Mouse (Mus musculus) inflammation-experienced regulatory T-cells, adult 6 months (primary cell): ENCODE results near the gene Haghl. TPM values are rescaled to one million over a fixed set of nuclear protein-coding genes. Genes with fewer than 3 reads are reported as not detected.
"Not testable (repeated sequence)": the region's sequence is repeated elsewhere in the genome, so short reads cannot be mapped to it uniquely, and the experiment has no call there.

Source experiments
- ATAC-seq: one replicate; pipeline ENCODE4 v1.8.0; 2017
- polyA plus RNA-seq, 3 experiments: library from polyadenylated mRNA; unstranded; fragments of 100-300 nt; shearing (Covaris generic); gene quantifications; one replicate each; pipeline ENCODE4 v1.2.1; 2017

Gene Haghl
- polyA plus RNA-seq, 3 experiments from 2014 or later: 23.1 to 41.8 (median 31.1) TPM

- ATAC-seq: no peak
Observed at GRCm38 (mm10) chr17:25818851-25819780, 33.6 kb upstream of the Haghl start.

DNA sequence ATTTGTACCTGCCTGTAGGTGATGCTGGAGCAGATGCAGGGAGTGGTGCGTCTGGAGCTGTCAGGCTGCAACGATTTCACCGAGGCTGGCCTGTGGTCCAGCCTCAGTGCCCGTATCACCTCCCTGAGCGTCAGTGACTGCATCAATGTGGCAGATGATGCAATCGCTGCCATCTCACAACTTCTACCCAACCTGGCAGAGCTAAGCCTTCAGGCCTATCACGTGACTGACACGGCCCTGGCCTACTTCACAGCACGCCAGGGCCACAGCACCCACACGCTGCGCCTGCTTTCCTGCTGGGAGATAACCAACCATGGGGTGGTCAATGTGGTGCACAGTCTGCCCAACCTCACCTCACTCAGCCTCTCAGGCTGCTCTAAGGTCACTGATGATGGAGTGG lies 32.2 kb upstream of the Haghl start:
- no peak for ATAC-seq

DNA sequence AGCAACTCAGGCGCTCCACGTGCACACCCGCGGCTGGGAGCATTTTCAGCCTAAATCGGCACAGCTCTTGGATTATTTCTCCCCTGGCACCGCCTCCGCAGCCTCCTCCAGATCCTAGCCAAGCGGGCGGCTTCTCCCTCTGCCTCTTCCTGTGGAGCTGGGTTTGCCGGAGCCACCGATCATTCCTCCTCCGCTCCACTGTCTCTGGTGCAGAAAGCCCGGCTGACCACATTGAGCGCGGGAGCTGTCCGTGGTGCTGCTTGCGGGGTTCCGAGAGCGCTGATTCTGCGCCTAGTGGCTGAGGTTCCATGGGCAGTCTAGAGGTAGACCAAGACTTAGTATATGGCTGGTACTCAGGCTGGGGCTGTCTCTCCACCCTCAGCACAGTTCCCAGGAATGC lies 28.0 kb upstream of the Haghl start:
- ATAC-seq: no peak

GRCm38 (mm10) chr17:25810890-25811289 lies 25.4 kb upstream of the Haghl start:
- ATAC-seq: no peak

GRCm38 (mm10) chr17:25809606-25810340 lies 24.3 kb upstream of the Haghl start:
- no peak for ATAC-seq

- no peak for ATAC-seq
Observed at GRCm38 (mm10) chr17:25808789-25809605, 23.5 kb upstream of the Haghl start, which contains the start of gene Fbxl16. TSS of gene Fbxl16 (plus strand) at chr17:25809085.

DNA sequence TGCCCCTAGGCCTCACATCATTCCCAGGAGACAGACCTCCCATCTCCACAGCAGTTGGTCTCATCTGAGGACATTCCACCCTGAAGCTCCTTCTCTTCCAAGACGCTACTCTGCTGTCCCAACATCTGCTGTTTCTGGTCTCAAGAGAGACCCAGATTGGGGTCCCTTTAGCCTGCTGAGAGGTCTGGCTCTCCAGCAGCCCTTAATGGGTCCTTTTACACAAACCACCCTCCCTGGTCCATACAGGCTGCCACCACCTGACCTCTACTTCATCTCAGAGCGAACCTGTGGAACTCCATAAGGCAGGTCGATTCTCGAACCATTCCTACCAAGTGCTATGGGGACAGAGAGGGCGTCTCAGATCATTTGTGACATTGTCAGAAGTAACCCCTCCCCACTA lies 22.6 kb upstream of the Haghl start:
- no peak for ATAC-seq

DNA sequence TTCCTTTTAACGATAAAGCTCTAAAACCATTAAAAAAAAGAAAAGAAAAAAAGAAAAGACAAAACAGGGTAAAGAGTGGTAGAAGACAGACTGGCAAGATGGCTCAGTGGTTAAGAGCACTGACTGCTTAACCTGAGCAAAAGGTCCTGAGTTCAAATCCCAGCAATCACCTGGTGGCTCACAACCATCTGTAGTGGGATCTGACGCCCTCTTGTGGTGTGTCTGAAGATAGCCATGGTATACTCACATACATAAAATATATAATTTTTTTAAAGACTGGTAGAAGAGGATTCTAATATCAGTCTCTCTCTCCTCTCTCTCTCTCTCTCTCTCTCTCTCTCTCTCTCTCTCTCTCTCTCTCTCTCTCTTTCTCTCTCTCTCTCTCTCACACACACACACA lies 22.0 kb upstream of the Haghl start:
- not testable (repeated sequence) for ATAC-seq

- no peak for ATAC-seq
Observed at GRCm38 (mm10) chr17:25806507-25806906, 21.0 kb upstream of the Haghl start.

DNA sequence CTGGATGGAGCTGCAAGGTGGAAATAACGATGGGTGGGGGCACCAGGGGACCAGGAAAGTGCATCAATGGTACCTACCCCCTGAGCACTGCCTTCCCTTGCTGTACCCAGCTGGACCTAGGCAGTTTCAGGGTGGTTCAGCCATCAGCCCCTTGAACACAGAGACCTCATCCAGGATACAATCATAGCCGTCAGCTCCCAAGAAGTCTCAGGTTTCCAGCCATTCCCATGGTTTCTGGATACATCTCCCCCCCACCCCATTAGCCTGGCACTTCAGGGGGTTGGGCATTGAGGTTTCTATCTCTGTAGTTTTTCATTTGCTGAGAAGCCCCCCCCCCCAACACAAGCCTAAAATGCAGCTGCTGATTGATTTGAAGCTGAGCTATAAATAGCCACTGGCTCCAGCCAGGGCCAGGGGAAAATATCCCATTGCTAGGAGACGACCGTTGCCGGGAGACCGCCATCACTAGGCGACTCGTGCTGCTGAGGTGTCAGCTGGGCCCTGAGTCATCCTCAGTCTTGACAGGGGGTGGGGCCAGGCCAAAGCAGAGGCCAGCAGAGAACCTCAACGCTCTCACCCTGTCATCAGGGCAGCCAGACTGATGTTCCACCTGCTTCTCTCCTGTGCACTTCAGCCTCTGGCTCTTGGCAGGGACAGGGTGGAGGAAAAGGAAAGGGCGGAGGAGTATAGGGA lies 17.5 kb upstream of the Haghl start:
- no peak for ATAC-seq

GRCm38 (mm10) chr17:25801029-25801428 lies 15.6 kb upstream of the Haghl start:
- ATAC-seq: peak; percentile 74

GRCm38 (mm10) chr17:25796951-25797369 lies 11.5 kb upstream of the Haghl start, which contains the start of gene Metrn:
TSS of gene Metrn (minus strand) at chr17:25797136.
- ATAC-seq: peak; percentile 53

GRCm38 (mm10) chr17:25796211-25796771 lies 10.8 kb upstream of the Haghl start:
- no peak for ATAC-seq

GRCm38 (mm10) chr17:25795609-25796092 lies 10.2 kb upstream of the Haghl start, which contains the start of gene AC134908.4:
TSS of gene AC134908.4 (minus strand) at chr17:25795659.
- ATAC-seq: no peak

DNA sequence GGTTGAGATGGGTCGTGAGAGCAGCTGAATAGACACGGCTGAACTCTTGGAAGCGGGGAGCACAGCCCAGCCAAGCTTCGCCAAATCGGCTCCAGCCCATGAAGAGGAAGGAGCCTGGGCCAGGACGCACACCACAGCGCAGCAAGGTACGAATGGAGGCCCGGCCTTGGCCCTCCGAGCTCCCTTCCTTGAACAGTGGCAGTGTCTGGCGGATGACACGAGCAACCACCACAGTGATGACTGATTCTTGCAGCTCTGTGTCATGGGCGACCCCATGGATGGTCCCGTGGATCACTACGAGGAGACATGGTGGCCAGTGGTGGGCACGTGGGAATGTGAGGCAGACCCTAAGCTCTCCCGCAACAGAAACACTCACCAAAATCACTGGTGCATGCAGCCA lies 9.5 kb upstream of the Haghl start:
- ATAC-seq: no peak

- no peak for ATAC-seq
Observed at GRCm38 (mm10) chr17:25794197-25794596, 8.7 kb upstream of the Haghl start.

DNA sequence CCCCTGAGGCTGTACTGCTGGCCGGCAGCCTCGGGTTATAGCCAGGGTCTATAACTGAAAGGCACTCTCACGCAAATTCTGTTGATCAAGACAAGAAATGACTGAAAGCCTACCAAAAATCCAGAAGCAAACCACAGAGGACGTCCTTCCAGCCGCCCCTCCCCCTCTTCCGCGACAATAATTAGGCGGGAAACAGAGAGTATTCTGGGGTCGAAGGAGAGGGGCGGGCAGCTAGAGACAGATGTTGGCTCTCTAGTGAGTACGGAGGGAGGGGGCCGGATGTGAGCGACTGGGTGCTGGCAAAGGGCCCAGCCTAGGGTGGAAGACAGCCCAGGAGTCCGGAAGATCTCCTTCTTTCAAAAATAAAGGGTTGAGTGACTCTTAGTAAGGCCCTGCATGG lies 7.1 kb upstream of the Haghl start, which contains the start of gene Fam173a:
TSS of gene Fam173a (minus strand) at position 287 of the 400 bp plus-strand sequence.
- peak; percentile 86 for ATAC-seq

GRCm38 (mm10) chr17:25791843-25792527 lies 6.5 kb upstream of the Haghl start:
- peak; percentile 63 for ATAC-seq

- ATAC-seq: no peak
Observed at GRCm38 (mm10) chr17:25791320-25791842, 5.9 kb upstream of the Haghl start.

DNA sequence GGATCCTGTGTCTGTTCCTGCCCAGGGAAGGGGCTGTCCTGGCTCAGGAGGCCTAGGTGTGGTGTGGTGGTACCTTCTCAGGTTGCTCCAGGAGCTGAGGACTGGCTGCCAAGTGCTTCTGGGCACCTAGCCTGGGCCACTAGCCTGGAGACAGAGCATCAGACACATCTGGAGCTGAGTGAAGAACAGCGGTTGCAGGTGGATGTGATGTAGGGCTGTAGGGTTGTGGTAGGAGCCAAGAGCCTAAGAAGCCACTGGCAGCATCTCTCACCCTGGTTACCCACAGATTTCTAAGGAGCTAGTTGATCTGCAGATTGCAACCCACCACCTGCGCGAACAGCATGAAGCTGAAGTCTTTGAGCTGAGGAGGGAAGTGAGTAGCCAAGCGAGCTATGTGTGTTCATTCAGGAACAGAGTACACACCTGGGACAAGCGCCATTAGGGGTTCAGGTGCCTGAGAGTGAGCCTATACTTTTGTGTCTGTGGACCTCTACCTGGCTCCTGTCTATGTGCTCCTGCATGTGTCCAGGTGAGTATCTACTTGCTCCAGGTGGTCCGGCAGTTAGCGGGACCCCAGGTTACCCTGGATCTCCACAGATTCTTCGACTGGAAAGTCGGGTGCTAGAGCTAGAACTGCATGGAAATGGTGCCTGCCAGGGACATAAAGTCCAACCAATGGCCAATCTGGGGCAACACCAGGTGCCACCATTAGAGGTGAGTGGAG lies 1.5 kb upstream of the Haghl start:
- ATAC-seq: no peak
